Mouse (Mus musculus): Measurements from ENCODE around the gene Chid1.

GRCm38 (mm10) chr7:141443828-141444237 is 95.8 kb downstream of the Chid1 start, which contains the start of gene Pidd1:
- TF ChIP-seq CTCF (IDR thresholded peaks at IDR 0.05; ENCODE audit: low read depth) (no peak), EP300 (optimal IDR thresholded peaks at IDR 0.05) (no peak)

Measured in stomach, postnatal 0 days (tissue).